Mouse (Mus musculus): ENCODE measurements at regions not wholly inside any gene's neighbourhood (a gene's known extent, or its start where the extent isn't known, plus 50 kb on each side); places are given as distances from the start of the nearest gene placed in this dataset.
"Not testable (repeated sequence)": the region's sequence is repeated elsewhere in the genome, so short reads cannot be mapped to it uniquely, and the experiment has no call there.

DNA sequence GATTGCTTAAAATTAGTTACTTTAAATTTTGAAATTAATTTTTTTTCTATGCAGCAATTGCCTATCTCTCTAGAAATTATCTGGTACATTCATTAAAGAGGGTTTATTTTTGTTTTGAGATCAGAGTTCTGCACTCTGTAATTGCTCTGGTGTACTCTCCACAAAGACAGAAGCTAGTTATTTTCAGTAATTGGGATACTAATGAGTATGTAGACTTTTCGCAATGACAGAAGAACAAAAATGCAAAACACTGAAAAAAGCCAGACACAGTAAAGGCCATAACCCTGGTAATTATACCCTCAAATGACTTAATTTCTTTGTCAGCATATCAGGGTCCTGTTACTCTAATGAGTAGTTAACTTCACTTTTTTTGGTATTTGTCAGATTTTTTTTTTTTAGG, 836.5 kb upstream of the Frg1 start:
- no peak for TF ChIP-seq CTCF (IDR thresholded peaks at IDR 0.05; ENCODE audit: borderline replicate concordance, insufficient read depth, low read length)
- TF ChIP-seq POLR2A (IDR thresholded peaks at IDR 0.05; ENCODE audit: low read depth, low read length), result no peak
- Histone ChIP-seq H3K4me3 (ENCODE audit: insufficient read depth, low read length) (no peak overlapping the region), H3K27ac (ENCODE audit: insufficient read depth, low read length) (no peak overlapping the region), H3K4me1 (ENCODE audit: control insufficient read depth, insufficient read depth, low read length) (no peaks in the 10 kb centered on the region)

GRCm38 (mm10) chr8:42242321-42242720, 825.4 kb upstream of the Frg1 start:
- not testable (repeated sequence) for H3K27ac ChIP-seq (ENCODE audit: insufficient read depth, low read length); H3K4me3 ChIP-seq (ENCODE audit: insufficient read depth, low read length); H3K4me1 ChIP-seq (ENCODE audit: control insufficient read depth, insufficient read depth, low read length)

- TF ChIP-seq POLR2A (IDR thresholded peaks at IDR 0.05; ENCODE audit: low read depth, low read length) (no peak), CTCF (IDR thresholded peaks at IDR 0.05; ENCODE audit: borderline replicate concordance, insufficient read depth, low read length) (no peak)
- Histone ChIP-seq H3K4me1 (ENCODE audit: control insufficient read depth, insufficient read depth, low read length) (no peaks in the 10 kb centered on the region), H3K4me3 (ENCODE audit: insufficient read depth, low read length) (no peak overlapping the region), H3K27ac (ENCODE audit: insufficient read depth, low read length) (no peak overlapping the region)
Observed at GRCm38 (mm10) chr8:42219857-42220600, 803.2 kb upstream of the Frg1 start.

GRCm38 (mm10) chr8:42210943-42211342, 794.1 kb upstream of the Frg1 start:
- no peak overlapping the region for H3K4me3 ChIP-seq (ENCODE audit: insufficient read depth, low read length)
- no peak overlapping the region for H3K27ac ChIP-seq (ENCODE audit: insufficient read depth, low read length)
- TF ChIP-seq POLR2A (IDR thresholded peaks at IDR 0.05; ENCODE audit: low read depth, low read length), result no peak
- TF ChIP-seq CTCF (IDR thresholded peaks at IDR 0.05; ENCODE audit: borderline replicate concordance, insufficient read depth, low read length), result no peak
- no peaks in the 10 kb centered on the region for H3K4me1 ChIP-seq (ENCODE audit: control insufficient read depth, insufficient read depth, low read length)

DNA sequence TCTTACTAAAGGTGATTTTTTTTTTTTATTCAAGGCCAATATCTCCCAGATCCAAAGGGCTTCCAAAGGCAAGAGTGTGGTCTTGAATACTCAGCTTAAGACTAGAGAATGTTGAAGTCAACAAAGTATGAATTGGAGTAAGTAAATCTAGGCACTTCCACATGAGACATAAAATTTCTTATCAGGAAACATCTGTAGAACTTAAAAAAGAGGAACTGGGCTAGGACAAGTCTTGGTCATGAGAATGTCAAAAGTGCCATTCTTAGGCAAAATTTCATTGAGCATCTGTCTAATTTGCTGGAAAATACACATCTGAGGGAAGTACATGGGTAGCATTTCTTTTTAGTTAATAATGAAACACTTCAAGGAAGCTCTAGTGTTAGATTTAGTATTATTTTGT, 793.1 kb upstream of the Frg1 start:
- Histone ChIP-seq H3K27ac (ENCODE audit: insufficient read depth, low read length) (no peak overlapping the region), H3K4me3 (ENCODE audit: insufficient read depth, low read length) (no peak overlapping the region), H3K4me1 (ENCODE audit: control insufficient read depth, insufficient read depth, low read length) (no peaks in the 10 kb centered on the region)
- no peak for TF ChIP-seq POLR2A (IDR thresholded peaks at IDR 0.05; ENCODE audit: low read depth, low read length)
- no peak for TF ChIP-seq CTCF (IDR thresholded peaks at IDR 0.05; ENCODE audit: borderline replicate concordance, insufficient read depth, low read length)

DNA sequence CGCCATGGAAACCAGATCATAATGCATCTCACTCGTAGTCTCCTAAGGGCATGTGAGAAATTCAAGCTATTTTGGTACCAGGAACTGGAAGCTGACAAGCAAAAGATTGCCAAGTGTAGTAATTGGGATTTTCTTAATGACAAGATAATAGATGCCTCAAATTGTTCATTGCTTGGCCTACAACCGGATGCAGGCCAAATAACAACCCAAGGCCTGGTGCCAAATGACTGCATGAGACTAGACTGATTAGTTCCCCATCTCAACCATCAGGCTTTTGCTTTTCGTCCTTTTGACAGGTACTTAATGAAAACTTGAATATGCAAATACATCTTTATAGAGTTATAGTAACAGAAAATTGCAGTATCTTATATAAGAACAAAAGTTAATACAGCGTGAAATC, 780.4 kb upstream of the Frg1 start:
- Histone ChIP-seq H3K4me1 (ENCODE audit: control insufficient read depth, insufficient read depth, low read length) (no peaks in the 10 kb centered on the region), H3K27ac (ENCODE audit: insufficient read depth, low read length) (no peak overlapping the region), H3K4me3 (ENCODE audit: insufficient read depth, low read length) (no peak overlapping the region)
- TF ChIP-seq CTCF (IDR thresholded peaks at IDR 0.05; ENCODE audit: borderline replicate concordance, insufficient read depth, low read length) (no peak), POLR2A (IDR thresholded peaks at IDR 0.05; ENCODE audit: low read depth, low read length) (no peak)

DNA sequence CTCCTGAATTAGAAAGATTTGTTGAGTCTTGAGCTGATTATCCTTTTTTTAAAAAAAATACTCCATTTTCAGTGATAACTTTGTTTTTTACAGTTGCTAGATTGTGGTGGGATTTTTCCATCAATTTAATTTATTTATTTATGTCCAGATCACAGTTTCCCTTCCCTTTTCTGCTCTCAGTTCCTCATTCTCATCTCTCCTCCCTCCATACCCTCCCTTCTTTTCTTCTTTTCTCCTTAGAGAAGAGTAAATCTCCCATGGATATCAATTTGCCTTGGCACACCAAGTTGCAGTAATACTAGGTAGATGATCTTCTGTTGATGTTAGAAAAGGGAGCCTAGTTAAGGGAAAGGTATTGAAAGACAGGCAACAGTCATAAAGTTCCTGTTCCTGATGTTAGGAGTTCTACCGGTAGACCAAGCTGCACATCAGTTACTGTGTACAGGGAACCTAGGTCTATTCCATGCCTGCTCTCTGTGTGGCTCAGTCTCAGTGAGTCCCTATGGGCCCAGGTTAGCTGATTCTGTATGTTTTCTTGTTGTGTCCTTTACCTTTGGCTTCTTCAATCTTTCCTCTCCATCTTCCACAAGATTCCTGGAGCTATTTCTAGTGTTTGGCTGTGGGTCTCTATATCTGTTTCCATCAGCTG, 777.2 kb upstream of the Frg1 start:
- Histone ChIP-seq H3K4me3 (ENCODE audit: insufficient read depth, low read length) (no peak overlapping the region), H3K27ac (ENCODE audit: insufficient read depth, low read length) (no peak overlapping the region), H3K4me1 (ENCODE audit: control insufficient read depth, insufficient read depth, low read length) (no peaks in the 10 kb centered on the region)
- no peak for TF ChIP-seq CTCF (IDR thresholded peaks at IDR 0.05; ENCODE audit: borderline replicate concordance, insufficient read depth, low read length)
- TF ChIP-seq POLR2A (IDR thresholded peaks at IDR 0.05; ENCODE audit: low read depth, low read length), result no peak

GRCm38 (mm10) chr8:42187083-42187482, 770.2 kb upstream of the Frg1 start:
- H3K27ac ChIP-seq (ENCODE audit: insufficient read depth, low read length), result no peak overlapping the region
- H3K4me3 ChIP-seq (ENCODE audit: insufficient read depth, low read length), result no peak overlapping the region
- no peaks in the 10 kb centered on the region for H3K4me1 ChIP-seq (ENCODE audit: control insufficient read depth, insufficient read depth, low read length)
- TF ChIP-seq POLR2A (IDR thresholded peaks at IDR 0.05; ENCODE audit: low read depth, low read length) (no peak), CTCF (IDR thresholded peaks at IDR 0.05; ENCODE audit: borderline replicate concordance, insufficient read depth, low read length) (no peak)

DNA sequence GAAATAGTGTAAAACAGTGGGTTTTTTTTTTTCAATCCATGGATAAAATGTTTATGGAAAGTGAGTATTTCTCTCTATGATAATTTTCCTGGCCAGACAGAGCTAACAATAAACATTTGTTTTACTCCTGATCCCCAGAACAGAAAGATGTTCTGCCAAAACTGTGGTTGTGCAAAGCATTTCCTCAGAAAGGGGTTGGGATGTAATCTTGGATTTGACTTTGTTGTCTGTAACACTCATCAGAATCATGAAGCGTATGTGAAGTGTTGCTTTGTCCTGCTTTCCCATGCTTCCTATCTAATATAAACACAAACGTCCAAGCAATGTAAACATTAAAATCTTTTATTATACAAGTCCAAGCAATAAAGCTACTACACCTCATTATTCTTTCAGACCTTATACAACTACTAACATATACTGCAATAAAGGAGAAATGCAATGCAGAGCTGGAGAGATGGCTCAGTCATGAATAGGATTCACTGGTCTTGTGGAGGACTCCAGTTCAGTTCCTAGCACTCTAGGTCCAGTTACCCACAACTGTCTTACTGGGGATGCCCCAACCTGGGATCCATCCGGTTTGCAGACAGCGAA, 766.5 kb upstream of the Frg1 start:
- no peaks in the 10 kb centered on the region for H3K4me1 ChIP-seq (ENCODE audit: control insufficient read depth, insufficient read depth, low read length)
- TF ChIP-seq CTCF (IDR thresholded peaks at IDR 0.05; ENCODE audit: borderline replicate concordance, insufficient read depth, low read length) (no peak), POLR2A (IDR thresholded peaks at IDR 0.05; ENCODE audit: low read depth, low read length) (no peak)
- no peak overlapping the region for H3K27ac ChIP-seq (ENCODE audit: insufficient read depth, low read length)
- no peak overlapping the region for H3K4me3 ChIP-seq (ENCODE audit: insufficient read depth, low read length)

GRCm38 (mm10) chr8:42162441-42162840, 745.6 kb upstream of the Frg1 start:
- Histone ChIP-seq H3K27ac (ENCODE audit: insufficient read depth, low read length) (no peak overlapping the region), H3K4me1 (ENCODE audit: control insufficient read depth, insufficient read depth, low read length) (no peaks in the 10 kb centered on the region), H3K4me3 (ENCODE audit: insufficient read depth, low read length) (no peak overlapping the region)
- TF ChIP-seq CTCF (IDR thresholded peaks at IDR 0.05; ENCODE audit: borderline replicate concordance, insufficient read depth, low read length), result no peak
- TF ChIP-seq POLR2A (IDR thresholded peaks at IDR 0.05; ENCODE audit: low read depth, low read length), result no peak
